Mouse (Mus musculus) stomach, postnatal 0 days (tissue): ENCODE measurements around the gene Dmwd. TPM values are rescaled to one million over a fixed set of nuclear protein-coding genes. Genes with fewer than 3 reads are reported as not detected.
A peak's percentile ranks its signal among the peaks of the same experiment; 100 is the strongest.
"Not testable (repeated sequence)": the region's sequence is repeated elsewhere in the genome, so short reads cannot be mapped to it uniquely, and the experiment has no call there.

Experiments
- ATAC-seq: fragments of 200-750 bp; cut with Nextera tagmentation; 2 replicates; pipeline ENCODE4 v1.8.0; 2017; ENCODE audit not compliant: low FRiP score, low TSS enrichment
- DNase-seq: peaks from one replicate; pipeline ENCODE4 v3.0.0-alpha.2; 2016; ENCODE audit warnings: low spot score
- H3K27ac ChIP-seq: fragments of 300-500 bp; sonication (generic); replicated peaks from 2 replicates; pipeline ENCODE4 v1.5.1; 2014; ENCODE audit warnings: mild to moderate bottlenecking, control low read depth
- H3K27me3 ChIP-seq: fragments of 300-500 bp; sonication (generic); 2 replicates; pipeline ENCODE4 v1.6.1; 2014; ENCODE audit warnings: low read length; ENCODE audit not compliant: control insufficient read depth, insufficient read depth
- H3K36me3 ChIP-seq: fragments of 300-500 bp; sonication (generic); 2 replicates; pipeline ENCODE4 v1.6.1; 2014; ENCODE audit warnings: low read length, mixed read lengths; ENCODE audit not compliant: control insufficient read depth, insufficient read depth
- H3K4me1 ChIP-seq: fragments of 300-500 bp; sonication (generic); replicated peaks from 2 replicates; pipeline ENCODE4 v1.6.1; 2014; ENCODE audit warnings: antibody characterized with exemption; ENCODE audit not compliant: control insufficient read depth, insufficient read depth
- H3K4me2 ChIP-seq: fragments of 300-500 bp; sonication (generic); replicated peaks from 2 replicates; pipeline ENCODE4 v1.6.1; 2014; ENCODE audit warnings: low read depth, mild to moderate bottlenecking, control low read depth, moderate library complexity
- H3K4me3 ChIP-seq: fragments of 300-500 bp; sonication (generic); 2 replicates; pipeline ENCODE4 v1.5.1; 2014; ENCODE audit warnings: low read depth, low read length, control low read depth
- H3K9ac ChIP-seq: fragments of 300-500 bp; sonication (generic); 2 replicates; pipeline ENCODE4 v1.6.1; 2014; ENCODE audit warnings: mild to moderate bottlenecking, low read length, control low read depth, mixed read lengths
- H3K9me3 ChIP-seq: fragments of 300-500 bp; sonication (generic); 2 replicates; pipeline ENCODE4 v1.6.1; 2016; ENCODE audit warnings: low read length; ENCODE audit not compliant: control insufficient read depth
- CTCF ChIP-seq: IDR thresholded peaks from 2 replicates; pipeline ENCODE4 v1.5.1; 2016; ENCODE audit warnings: antibody characterized with exemption, low read depth, mild to moderate bottlenecking, moderate library complexity
- EP300 ChIP-seq: optimal IDR thresholded peaks from 2 replicates; pipeline ENCODE3; 2016; ENCODE audit warnings: antibody characterized with exemption
- WGBS: fragments of 180-500 bp; shearing (Covaris S2); extraction: QIAGEN DNeasy Blood & Tissue Kit; methylation state at CpG from one replicate; pipeline ENCODE4 v1.1.7; 2014; 5-methylcytosine and 5-hydroxymethylcytosine counted together
- polyA plus RNA-seq: library from polyadenylated mRNA; unstranded; fragments of >200 nt; fragmentation: Nextera tagmentation; extraction: Ambion mirVana; gene quantifications from 2 replicates; pipeline ENCODE4 v1.2.1, GENCODE M21; 2015

The Dmwd gene
- polyA plus RNA-seq, 1 experiment from 2014 or later = 4.5 TPM

DNA sequence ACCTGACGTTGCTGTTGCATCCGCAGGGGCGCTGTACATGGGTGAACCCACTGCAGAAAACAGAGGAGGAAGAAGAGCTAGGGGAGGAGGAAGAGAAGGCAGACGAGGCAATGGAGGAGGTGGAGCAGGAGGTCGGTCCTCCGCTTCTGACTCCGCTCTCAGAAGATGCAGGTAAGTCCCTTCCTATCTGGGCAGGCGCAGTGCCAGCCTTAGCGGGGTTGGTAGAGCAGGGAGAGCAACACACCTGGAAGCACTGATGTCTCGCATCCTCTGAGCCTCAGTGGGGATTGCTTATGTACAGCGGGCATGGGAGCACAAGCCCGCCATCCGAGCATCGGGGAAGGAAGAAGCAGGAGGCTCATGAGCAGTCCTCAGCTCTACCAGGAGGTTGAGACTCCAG is 9.0 kb upstream of the Dmwd start:
- Histone ChIP-seq H3K36me3 (no peaks in the 10 kb centered on the region), H3K27me3 (no peaks in the 10 kb centered on the region; the same call in 1 of the 2 replicates), H3K4me1 (no peaks in the 10 kb centered on the region), H3K9me3 (no peaks in the 10 kb centered on the region), H3K4me3 (no peak overlapping the region), H3K4me2 (no peak overlapping the region), H3K27ac (no peak overlapping the region), H3K9ac (no peak overlapping the region)
- TF ChIP-seq EP300 (no peak), CTCF (no peak)
- no peak for DNase-seq
- WGBS = 41% methylated on average over 14 of the region's 14 CpGs
- no peak for ATAC-seq

DNA sequence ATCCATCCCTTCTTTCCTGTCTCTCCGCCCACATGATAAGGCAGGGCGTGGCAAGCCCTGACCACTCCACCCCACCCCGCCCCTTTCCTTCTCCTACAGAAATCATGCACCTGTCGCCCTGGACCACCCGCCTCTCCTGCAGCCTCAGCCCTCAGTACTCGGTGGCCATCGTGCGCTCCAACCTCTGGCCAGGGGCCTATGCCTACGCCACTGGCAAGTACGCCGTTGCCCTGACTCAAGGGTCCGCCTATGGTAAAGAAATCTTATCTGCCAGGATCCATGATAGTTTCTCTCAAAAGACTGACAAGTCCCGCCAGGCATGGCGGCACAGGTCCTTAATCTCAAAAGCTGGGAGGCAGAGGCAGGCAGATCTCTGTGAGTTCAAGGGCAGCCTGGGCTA is 8.1 kb upstream of the Dmwd start:
- Histone ChIP-seq H3K4me1 (no peaks in the 10 kb centered on the region), H3K27me3 (no peaks in the 10 kb centered on the region; the same call in 1 of the 2 replicates), H3K9ac (no peak overlapping the region), H3K4me2 (no peak overlapping the region), H3K27ac (no peak overlapping the region), H3K36me3 (no peaks in the 10 kb centered on the region), H3K4me3 (no peak overlapping the region), H3K9me3 (no peaks in the 10 kb centered on the region)
- ATAC-seq (no peak), DNase-seq (no peak)
- TF ChIP-seq EP300 (no peak), CTCF (no peak)
- 58% methylated on average over 14 of the region's 14 CpGs for WGBS

DNA sequence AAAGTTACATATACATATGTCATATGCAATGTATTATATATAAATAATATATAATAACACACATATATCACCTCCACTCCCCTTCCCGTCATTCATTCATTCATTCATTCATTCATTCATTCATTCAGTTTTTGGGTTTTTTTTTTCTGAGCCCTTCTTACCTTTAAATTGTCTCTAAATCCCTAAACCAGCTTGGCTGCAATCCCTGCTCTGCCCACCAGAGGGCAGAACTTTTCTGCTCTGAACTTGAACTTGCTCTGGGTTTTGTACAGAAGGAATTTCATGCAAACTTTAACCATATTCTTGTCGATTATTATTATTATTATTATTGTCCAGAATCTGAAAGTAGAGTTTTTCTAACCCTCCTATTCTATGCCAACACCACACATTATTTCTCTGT is 7.3 kb upstream of the Dmwd start:
- Histone ChIP-seq H3K4me1 (no peaks in the 10 kb centered on the region), H3K9me3 (no peaks in the 10 kb centered on the region), H3K4me2 (no peak overlapping the region), H3K4me3 (no peak overlapping the region), H3K36me3 (no peaks in the 10 kb centered on the region), H3K9ac (no peak overlapping the region), H3K27me3 (no peaks in the 10 kb centered on the region; the same call in 1 of the 2 replicates), H3K27ac (no peak overlapping the region)
- WGBS = 1% methylated on average over 2 of the region's 2 CpGs
- DNase-seq (peak; percentile 74), ATAC-seq (no peak)
- TF ChIP-seq EP300 (no peak), CTCF (peak; percentile 87)

DNA sequence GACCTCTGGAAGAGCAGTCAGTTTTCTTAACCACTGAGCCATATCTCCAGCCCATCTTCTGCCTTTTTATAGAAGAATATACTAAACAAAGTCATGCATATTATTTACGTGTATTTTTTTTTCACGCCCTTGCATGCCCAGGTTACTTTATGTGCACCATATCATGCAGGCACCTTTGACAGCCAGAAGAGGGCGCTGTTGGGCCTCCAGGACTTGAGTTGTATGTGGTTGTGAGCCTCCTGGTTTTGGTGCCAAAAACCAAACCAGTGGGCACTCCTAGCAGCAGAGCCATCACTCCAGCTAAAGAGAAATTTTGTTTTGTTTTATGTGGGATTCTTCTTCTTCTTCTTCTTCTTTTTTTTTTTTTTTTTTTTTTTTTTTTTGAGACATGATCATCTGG is 6.5 kb upstream of the Dmwd start:
- Histone ChIP-seq H3K36me3 (no peaks in the 10 kb centered on the region), H3K4me2 (no peak overlapping the region), H3K4me1 (no peaks in the 10 kb centered on the region), H3K9me3 (no peaks in the 10 kb centered on the region), H3K9ac (no peak overlapping the region), H3K27me3 (no peaks in the 10 kb centered on the region; the same call in 1 of the 2 replicates), H3K4me3 (no peak overlapping the region), H3K27ac (no peak overlapping the region)
- 39% methylated on average over 3 of the region's 3 CpGs for WGBS
- ATAC-seq (no peak), DNase-seq (no peak)
- TF ChIP-seq EP300 (no peak), CTCF (peak; percentile 75)

DNA sequence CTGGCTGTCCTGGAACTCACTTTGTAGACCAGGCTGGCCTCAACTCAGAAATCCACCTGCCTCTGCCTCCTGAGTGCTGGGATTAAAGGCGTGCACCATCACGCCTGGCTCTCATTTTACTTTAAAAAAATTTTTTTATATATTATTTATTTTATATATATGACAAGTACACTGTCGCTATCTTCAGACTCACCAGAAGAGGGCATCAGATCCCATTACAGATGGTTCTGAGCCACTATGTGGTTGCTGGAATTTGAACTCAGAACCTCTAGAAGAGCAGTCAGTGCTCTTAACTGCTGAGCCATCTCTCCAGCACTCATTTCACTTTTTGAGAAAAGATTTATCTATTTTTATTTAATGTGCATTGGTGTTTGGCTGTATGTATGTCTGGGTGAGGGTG is 5.0 kb upstream of the Dmwd start:
- ATAC-seq, H3K4me3 ChIP-seq, H3K9ac ChIP-seq, H3K9me3 ChIP-seq, H3K4me1 ChIP-seq, H3K27ac ChIP-seq, H3K4me2 ChIP-seq, H3K27me3 ChIP-seq, DNase-seq, H3K36me3 ChIP-seq: not testable (repeated sequence)
- 41% methylated on average over 3 of the region's 3 CpGs for WGBS
- TF ChIP-seq CTCF = peak; percentile 53

DNA sequence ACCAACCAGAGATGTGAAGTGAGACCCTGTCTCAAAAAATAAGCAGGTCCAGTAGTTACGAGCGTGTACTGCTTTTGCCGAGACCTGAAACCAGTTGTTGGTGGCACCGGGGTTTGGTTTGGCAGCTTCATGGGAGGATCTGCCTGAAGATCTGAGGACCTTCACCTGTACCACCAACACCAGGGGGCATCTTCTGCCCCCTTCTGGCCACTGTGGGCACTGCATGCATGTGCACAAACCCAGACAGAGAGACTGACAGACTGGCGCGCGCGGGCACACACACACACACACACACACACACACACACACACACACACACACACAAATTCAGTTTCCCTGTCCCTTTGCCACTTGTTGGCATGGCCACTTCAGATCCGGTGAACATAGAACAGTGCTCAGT is 2.5 kb upstream of the Dmwd start:
- no peak for DNase-seq
- TF ChIP-seq CTCF (peak; percentile 73), EP300 (no peak)

More for the DNA sequence above, 2.5 kb upstream of the Dmwd start:
- Histone ChIP-seq H3K36me3 (no peaks in the 10 kb centered on the region), H3K9me3 (no peaks in the 10 kb centered on the region), H3K9ac (no peak overlapping the region), H3K4me1 (no peaks in the 10 kb centered on the region; the same call in 1 of the 2 replicates), H3K4me2 (no peak overlapping the region), H3K4me3 (no peak overlapping the region), H3K27ac (no peak overlapping the region), H3K27me3 (no peaks in the 10 kb centered on the region)
- 79% methylated on average over 9 of the region's 9 CpGs for WGBS
- ATAC-seq = no peak
